ENCODE assay signal across 8 mouse cellular contexts in the genomic region with DNA sequence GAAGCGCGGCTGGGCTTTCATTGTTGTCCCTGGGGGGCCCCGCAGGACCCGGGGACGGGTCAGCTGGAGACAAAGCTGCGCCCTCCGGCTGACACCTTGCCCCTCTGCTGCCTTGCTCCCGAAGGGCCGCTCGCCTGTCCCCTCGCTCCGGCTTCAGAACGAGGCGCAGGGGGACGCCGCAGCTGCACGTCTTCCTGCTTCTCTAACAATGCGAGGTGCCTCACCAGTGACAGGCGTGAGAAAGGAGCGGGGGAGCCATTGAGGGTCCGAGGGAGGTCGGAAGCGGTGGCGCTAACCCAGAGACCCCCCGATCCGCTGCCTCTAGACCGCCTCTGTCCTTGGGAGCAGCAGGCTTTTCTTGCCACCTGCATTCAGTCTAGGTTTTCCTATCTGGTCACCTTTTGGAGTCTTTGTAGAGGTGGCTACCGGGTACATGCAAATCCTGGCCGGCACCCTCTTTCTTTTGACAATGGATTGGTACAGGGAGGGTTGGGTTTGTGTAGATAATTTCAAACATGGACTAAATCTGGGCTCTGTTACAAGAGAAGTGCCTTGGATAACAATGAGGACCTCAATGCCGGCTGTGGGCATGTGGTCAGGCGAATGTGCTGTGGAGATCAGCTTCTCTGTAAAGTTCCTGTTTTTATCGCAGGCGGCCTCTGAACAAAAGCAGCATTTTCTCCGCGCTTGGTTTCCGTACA. TPM values are rescaled to one million over a fixed set of nuclear protein-coding genes. Genes with fewer than 3 reads are reported as not detected.
DNase-seq lines count a peak whose midpoint lies in the region; ATAC-seq and TF ChIP-seq lines count a peak whose summit lies in the region.

No protein-coding gene starts in this region.

- TF ChIP-seq CTCF in bone marrow macrophage, adult 2 months (IDR thresholded peaks at IDR 0.05; ENCODE audit: low read depth, low read length): no peak

- intact Hi-C loops in heart, postnatal 14 days (cut with DNase I): loop anchor here (1.0 to 5.0 kb wide), 3 partner anchors 87 to 158 kb away; no protein-coding TSS in a partner anchor

- peak overlapping the region; percentile 98 for H3K27ac ChIP-seq in bone marrow macrophage, adult 2 months (ENCODE audit: insufficient read depth, low read depth, low read length)
- H3K27ac ChIP-seq in lung, embryonic 15.5 days: peak overlapping the region; percentile 94

- peak overlapping the region; percentile 86 for H3K9ac ChIP-seq in lung, embryonic 15.5 days

- DNase-seq in ES-CJ7 (ENCODE audit: low read depth, low spot score): peak; percentile 51
- peak; percentile 42 to 64 for DNase-seq in heart, postnatal 14 days
- peak; percentile 67 to 81 for DNase-seq in kidney, postnatal 4 days
- DNase-seq in thymus, postnatal 25 days: peak; percentile 77

- H3K4me1 ChIP-seq in bone marrow macrophage, adult 2 months (ENCODE audit: control insufficient read depth, insufficient read depth, low read length): peaks cover 21% of the 10 kb centered on the region
- H3K4me1 ChIP-seq in erythroblast, embryonic 14.5 days (ENCODE audit: control insufficient read depth): peaks cover 31% of the 10 kb centered on the region
- H3K4me1 ChIP-seq in lung, embryonic 15.5 days: peaks cover 28% of the 10 kb centered on the region

- H3K9me3 ChIP-seq in erythroblast, embryonic 14.5 days (ENCODE audit: control insufficient read depth, low read length): no peaks in the 10 kb centered on the region
- no peaks in the 10 kb centered on the region for H3K9me3 ChIP-seq in lung, embryonic 15.5 days

- ATAC-seq in lung, embryonic 15.5 days (ENCODE audit: borderline replicate concordance, extremely low read depth, low FRiP score, low TSS enrichment): peak; percentile 69
- ATAC-seq in neutrophil, adult 5-6 weeks (ENCODE audit: extremely low read depth, insufficient number of reproducible peaks, low FRiP score, poor library complexity, severe bottlenecking): peak; percentile 19; the same call in 1 of the 2 replicates

- no peak for TF ChIP-seq POLR2A in bone marrow macrophage, adult 2 months (IDR thresholded peaks at IDR 0.05; ENCODE audit: borderline replicate concordance, low read depth, low read length)

- H3K36me3 ChIP-seq in erythroblast, embryonic 14.5 days (ENCODE audit: control insufficient read depth): no peaks in the 10 kb centered on the region
- H3K36me3 ChIP-seq in lung, embryonic 15.5 days: no peaks in the 10 kb centered on the region

- H3K4me3 ChIP-seq in bone marrow macrophage, adult 2 months (ENCODE audit: insufficient read depth, low read length): peak overlapping the region; percentile 91
- peak overlapping the region; percentile 67 for H3K4me3 ChIP-seq in erythroblast, embryonic 14.5 days (replicated peaks)
- H3K4me3 ChIP-seq in lung, embryonic 15.5 days: peak overlapping the region; percentile 81

- under 1% methylated on average over 30 of the region's 36 CpGs for WGBS in lung, embryonic 15.5 days

- H3K27me3 ChIP-seq in erythroblast, embryonic 14.5 days (ENCODE audit: control insufficient read depth): peaks cover 55% of the 10 kb centered on the region
- no peaks in the 10 kb centered on the region for H3K27me3 ChIP-seq in lung, embryonic 15.5 days

- H3K4me2 ChIP-seq in lung, embryonic 15.5 days: peak overlapping the region; percentile 84

RNA-seq across cellular contexts. Expression of gene Dip2b, which starts 0.7 kb away (rescaled TPM):
- polyA plus RNA-seq in bone marrow macrophage, adult 2 months (2012; ENCODE audit: insufficient read depth, insufficient read length, missing spikeins): 26.2 and 33.0 TPM in 2 replicates
- 0.03 and 0.04 TPM in 2 replicates for polyA plus RNA-seq in erythroblast, embryonic 14.5 days (2012)
- 10 to 100 TPM; 26.0 to 27.6 TPM for total RNA-seq in heart, postnatal 14 days (2021)
- 9.1 and 10.5 TPM in 2 replicates for polyA plus RNA-seq in lung, embryonic 15.5 days (2015; fragmentation: Nextera tagmentation; extraction: Ambion mirVana)
- total RNA-seq in neutrophil, adult 5-6 weeks (2017): 43.8 and 45.3 TPM in 2 replicates

Comparison
In these comparisons a context has a peak if more than half of its experiments do, and no peak if none do; other contexts are left out.
1. Peak in every context shown above with its lines: DNase-seq, ATAC-seq, H3K4me3 ChIP-seq and H3K27ac ChIP-seq.